Mouse (Mus musculus) layer of hippocampus, adult 2 months (tissue): ENCODE data around the gene Pakap. TPM values are rescaled to one million over a fixed set of nuclear protein-coding genes. Genes with fewer than 3 reads are reported as not detected.
A peak's percentile ranks its signal among the peaks of the same experiment; 100 is the strongest.

Experiments used
- DNase-seq, 2 experiments: peaks; one replicate each; pipeline ENCODE4 v3.0.0; 2022; ENCODE audit warnings: low spot score in 2 of 2
- H3K27ac ChIP-seq: fragments of 200-600 bp; 2 replicates; pipeline ENCODE4 v1.8.1; 2022
- H3K4me3 ChIP-seq: fragments of 200-600 bp; 2 replicates; pipeline ENCODE4 v1.8.1; 2022; ENCODE audit warnings: mild to moderate bottlenecking
- CTCF ChIP-seq: fragments of 200-600 bp; conservative IDR thresholded peaks from 2 replicates; pipeline ENCODE4 v1.8.1; 2022; ENCODE audit warnings: antibody characterized with exemption, mild to moderate bottlenecking, moderate library complexity
- total RNA-seq, 2 experiments: library from RNA; stranded (reverse); gene quantifications; 2 replicates each; pipeline ENCODE4 v1.2.3; 2021

Pakap gene
- total RNA-seq, 2 experiments from 2014 or later, result 18.6 to 25.8 TPM

DNA sequence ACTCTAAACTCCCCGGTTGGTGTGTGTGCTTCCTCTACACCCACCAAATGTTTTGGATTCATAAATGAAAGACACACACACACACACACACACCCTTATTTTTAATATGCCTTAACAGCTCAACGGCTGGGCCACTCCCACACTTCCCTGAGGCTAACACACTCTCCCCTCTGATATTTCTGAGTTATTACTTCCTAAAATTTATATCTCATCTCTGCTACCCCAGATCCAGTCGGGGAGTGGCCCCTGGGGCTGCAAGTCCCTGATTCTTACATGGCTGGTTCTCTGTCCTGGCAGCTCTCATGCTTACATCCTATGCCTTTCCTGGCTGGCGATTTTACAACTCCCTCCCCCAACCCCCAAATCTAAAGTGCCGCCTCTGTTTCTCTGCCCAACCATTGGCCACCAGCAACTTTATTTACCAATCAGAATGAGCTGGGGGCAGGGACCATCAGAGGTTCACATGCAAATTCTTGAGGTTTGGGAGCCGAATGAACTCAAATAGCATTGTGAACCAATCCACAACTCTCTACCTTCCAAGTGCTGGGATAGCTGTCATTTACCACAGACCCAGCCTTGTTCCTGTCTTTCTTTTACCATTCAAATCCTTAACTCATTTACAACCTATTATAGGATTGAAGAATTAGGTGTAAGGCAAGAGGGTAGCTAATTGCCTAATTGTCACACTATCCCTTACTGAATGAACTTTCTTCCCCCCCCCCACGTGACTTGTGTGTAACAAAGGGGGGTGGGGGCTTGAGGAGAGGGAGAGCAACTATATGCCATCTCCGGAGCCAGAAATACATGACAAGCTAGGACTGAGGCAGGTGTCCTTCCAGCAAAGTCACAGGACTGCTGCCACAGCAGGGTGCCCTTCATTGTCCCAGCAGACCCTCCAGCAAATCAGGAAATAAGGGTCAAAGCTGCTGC lies 351.8 kb downstream of the Pakap start:
- Histone ChIP-seq H3K27ac (no peak overlapping the region), H3K4me3 (no peak overlapping the region)
- DNase-seq, result no peak
- TF ChIP-seq CTCF, result no peak

- H3K27ac ChIP-seq, result no peak overlapping the region
- no peak overlapping the region for H3K4me3 ChIP-seq
- no peak for DNase-seq
- TF ChIP-seq CTCF, result no peak
These were observed 352.5 kb downstream of the Pakap start for GRCm38 (mm10) chr4:57920522-57920921.

- no peak for TF ChIP-seq CTCF
- Histone ChIP-seq H3K27ac (no peak overlapping the region), H3K4me3 (no peak overlapping the region)
- no peak for DNase-seq
These were observed 354.2 kb downstream of the Pakap start for GRCm38 (mm10) chr4:57922171-57922570.

GRCm38 (mm10) chr4:57924556-57925071 lies 356.6 kb downstream of the Pakap start:
- TF ChIP-seq CTCF, result no peak
- no peak for DNase-seq
- no peak overlapping the region for H3K4me3 ChIP-seq
- H3K27ac ChIP-seq, result no peak overlapping the region

DNA sequence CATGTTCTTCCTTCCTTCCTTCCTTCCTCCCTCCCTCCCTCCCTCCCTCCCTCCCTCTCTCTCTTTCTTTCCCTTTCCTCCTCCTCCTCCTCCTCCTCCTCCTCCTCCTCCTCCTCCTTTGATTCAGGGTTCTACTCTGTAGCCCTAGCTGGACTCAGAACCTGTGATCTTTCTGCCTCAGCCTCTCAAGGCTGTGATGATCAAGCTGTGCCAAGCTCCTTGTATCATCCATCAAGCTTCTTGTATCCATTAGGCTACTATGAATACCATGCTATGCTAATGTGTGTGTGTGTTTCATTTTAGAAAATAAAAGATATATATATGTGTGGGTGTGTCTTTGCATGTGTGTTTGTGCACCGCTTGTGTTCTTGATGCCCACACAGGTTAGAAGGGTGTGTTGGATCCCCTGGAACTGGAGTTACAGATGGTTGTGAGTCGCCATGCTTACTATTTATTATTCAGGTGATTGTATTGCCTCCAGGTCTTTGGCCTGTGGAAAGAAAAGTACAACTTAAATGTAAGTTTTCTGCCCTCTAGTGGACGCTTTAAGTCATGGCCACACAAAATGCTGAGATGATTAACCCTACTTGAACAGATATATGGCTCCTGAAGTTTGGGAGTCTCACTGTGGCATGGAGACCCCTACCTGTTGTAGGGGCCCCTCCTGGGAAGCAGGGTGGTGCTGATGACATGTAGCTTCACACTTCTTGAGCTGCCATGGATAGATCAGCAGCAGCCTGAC lies 359.7 kb downstream of the Pakap start:
- Histone ChIP-seq H3K4me3 (no peak overlapping the region), H3K27ac (no peak overlapping the region)
- no peak for DNase-seq
- peak; percentile 85 for TF ChIP-seq CTCF

- no peak for TF ChIP-seq CTCF
- Histone ChIP-seq H3K4me3 (no peak overlapping the region), H3K27ac (no peak overlapping the region)
- no peak for DNase-seq
These were observed 362.7 kb downstream of the Pakap start for GRCm38 (mm10) chr4:57930559-57931170.

GRCm38 (mm10) chr4:57934181-57934580 lies 366.2 kb downstream of the Pakap start:
- no peak overlapping the region for H3K4me3 ChIP-seq
- DNase-seq, result no peak
- H3K27ac ChIP-seq, result no peak overlapping the region
- no peak for TF ChIP-seq CTCF

GRCm38 (mm10) chr4:57937292-57937691 lies 369.3 kb downstream of the Pakap start:
- DNase-seq, result no peak
- TF ChIP-seq CTCF, result no peak
- Histone ChIP-seq H3K27ac (no peak overlapping the region), H3K4me3 (no peak overlapping the region)

DNA sequence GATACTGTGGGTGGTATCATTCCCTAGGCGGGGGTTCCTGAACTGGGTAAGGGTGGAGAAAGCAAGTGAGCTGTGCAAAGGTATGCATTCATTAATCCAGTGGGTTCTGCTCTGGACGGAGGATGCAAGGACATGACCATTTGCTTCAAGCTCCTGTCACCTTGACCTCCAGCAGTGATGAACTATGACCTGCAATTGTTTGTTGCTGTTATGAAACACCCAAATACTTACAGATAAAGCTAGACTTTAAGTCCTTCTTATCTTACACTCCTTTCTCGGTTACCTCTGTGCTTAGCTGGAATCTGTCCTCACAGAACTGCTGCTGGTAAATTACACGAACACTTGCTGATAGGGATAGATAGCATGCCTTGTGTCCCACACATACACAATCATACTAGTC lies 372.7 kb downstream of the Pakap start:
- no peak for TF ChIP-seq CTCF
- Histone ChIP-seq H3K4me3 (no peak overlapping the region), H3K27ac (no peak overlapping the region)
- DNase-seq, result no peak

DNA sequence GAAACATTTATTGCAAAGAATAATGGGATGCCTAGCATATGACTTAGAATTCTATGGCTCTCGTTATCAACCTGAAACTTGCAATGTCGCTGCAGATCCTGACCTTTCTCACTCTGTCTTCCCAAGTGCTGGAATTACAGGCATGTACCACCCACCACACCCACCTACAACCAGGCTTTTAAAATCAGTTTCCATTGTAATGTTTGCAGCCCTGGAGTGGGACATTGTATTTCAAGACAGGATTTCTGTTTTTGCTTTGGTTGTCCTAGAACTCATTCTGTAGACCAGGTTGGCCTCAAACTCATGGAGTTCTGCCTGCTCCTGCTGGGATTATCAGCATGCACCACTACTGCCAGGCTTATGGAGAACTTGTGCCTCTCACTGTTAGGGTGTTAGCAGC lies 374.9 kb downstream of the Pakap start:
- Histone ChIP-seq H3K4me3 (no peak overlapping the region), H3K27ac (no peak overlapping the region)
- no peak for TF ChIP-seq CTCF
- DNase-seq, result no peak

Other genes starting within 250 kb of the Pakap start
- gene Palm2, start 133.9 kb upstream of the Pakap start, total RNA-seq, result 10 to 100 TPM; 58.1 to 60.8 TPM
- 10 to 100 TPM; 46.8 to 52.0 TPM for gene Akap2, start 149.5 kb downstream of the Pakap start, total RNA-seq